Mouse (Mus musculus) c-Kit-positive CD71-negative TER-119-negative erythroid progenitor cells, embryonic 14.5 days (primary cell): ENCODE measurements at regions not wholly inside any gene's neighbourhood (a gene's known extent, or its start where the extent isn't known, plus 50 kb on each side); places are given as distances from the start of the nearest gene placed in this dataset.

Source experiments
- DNase-seq: peaks from one replicate; pipeline ENCODE4 v3.0.0-alpha.2; 2013; ENCODE audit warnings: low read depth

GRCm38 (mm10) chr4:12627158-12627871 lies 455.5 kb upstream of the Fam92a start:
- no peak for DNase-seq

- no peak for DNase-seq
Measured at GRCm38 (mm10) chr4:12620756-12621270, 449.0 kb upstream of the Fam92a start.

GRCm38 (mm10) chr4:12620059-12620755 lies 448.4 kb upstream of the Fam92a start:
- no peak for DNase-seq

- no peak for DNase-seq
Measured at GRCm38 (mm10) chr4:12616665-12617064, 444.9 kb upstream of the Fam92a start.

- no peak for DNase-seq
Measured at GRCm38 (mm10) chr4:12611511-12611910, 439.7 kb upstream of the Fam92a start.

- DNase-seq, result no peak
Measured at GRCm38 (mm10) chr4:12601165-12601919, 429.5 kb upstream of the Fam92a start.

GRCm38 (mm10) chr4:12595801-12596515 lies 424.1 kb upstream of the Fam92a start:
- DNase-seq, result no peak

- no peak for DNase-seq
Measured at GRCm38 (mm10) chr4:12592973-12593372, 421.2 kb upstream of the Fam92a start.

- no peak for DNase-seq
Measured at GRCm38 (mm10) chr4:12578102-12578501, 406.3 kb upstream of the Fam92a start.

GRCm38 (mm10) chr4:12571881-12572280 lies 400.1 kb upstream of the Fam92a start:
- DNase-seq, result peak; percentile 14

GRCm38 (mm10) chr4:12570689-12571088 lies 398.9 kb upstream of the Fam92a start:
- DNase-seq, result no peak

- no peak for DNase-seq
Measured at GRCm38 (mm10) chr4:12567643-12568042, 395.8 kb upstream of the Fam92a start.

GRCm38 (mm10) chr4:12563016-12563415 lies 391.2 kb upstream of the Fam92a start:
- no peak for DNase-seq

- no peak for DNase-seq
Measured at GRCm38 (mm10) chr4:12560546-12560945, 388.7 kb upstream of the Fam92a start.

- no peak for DNase-seq
Measured at GRCm38 (mm10) chr4:12560015-12560414, 388.2 kb upstream of the Fam92a start.

GRCm38 (mm10) chr4:12557105-12557504 lies 385.3 kb upstream of the Fam92a start:
- DNase-seq, result no peak

- DNase-seq, result no peak
Measured at GRCm38 (mm10) chr4:12549265-12549664, 377.4 kb upstream of the Fam92a start.

- DNase-seq, result no peak
Measured at GRCm38 (mm10) chr4:12543906-12544305, 372.1 kb upstream of the Fam92a start.

- no peak for DNase-seq
Measured at GRCm38 (mm10) chr4:12541508-12541907, 369.7 kb upstream of the Fam92a start.

- DNase-seq, result no peak
Measured at GRCm38 (mm10) chr4:12539184-12539791, 367.5 kb upstream of the Fam92a start.

- no peak for DNase-seq
Measured at GRCm38 (mm10) chr4:12538694-12539121, 366.9 kb upstream of the Fam92a start.
